Mouse (Mus musculus) right cerebral cortex, postnatal 25 days (tissue): ENCODE measurements at regions not wholly inside any gene's neighbourhood (a gene's known extent, or its start where the extent isn't known, plus 50 kb on each side); places are given as distances from the start of the nearest gene placed in this dataset.

ENCODE experiments used
- DNase-seq: peaks from one replicate; pipeline ENCODE4 v3.0.0; 2022

GRCm38 (mm10) chr11:19774010-19774409, 150.2 kb upstream of the Spred2 start:
- no peak for DNase-seq

GRCm38 (mm10) chr11:19775741-19776140, 148.4 kb upstream of the Spred2 start:
- no peak for DNase-seq

DNA sequence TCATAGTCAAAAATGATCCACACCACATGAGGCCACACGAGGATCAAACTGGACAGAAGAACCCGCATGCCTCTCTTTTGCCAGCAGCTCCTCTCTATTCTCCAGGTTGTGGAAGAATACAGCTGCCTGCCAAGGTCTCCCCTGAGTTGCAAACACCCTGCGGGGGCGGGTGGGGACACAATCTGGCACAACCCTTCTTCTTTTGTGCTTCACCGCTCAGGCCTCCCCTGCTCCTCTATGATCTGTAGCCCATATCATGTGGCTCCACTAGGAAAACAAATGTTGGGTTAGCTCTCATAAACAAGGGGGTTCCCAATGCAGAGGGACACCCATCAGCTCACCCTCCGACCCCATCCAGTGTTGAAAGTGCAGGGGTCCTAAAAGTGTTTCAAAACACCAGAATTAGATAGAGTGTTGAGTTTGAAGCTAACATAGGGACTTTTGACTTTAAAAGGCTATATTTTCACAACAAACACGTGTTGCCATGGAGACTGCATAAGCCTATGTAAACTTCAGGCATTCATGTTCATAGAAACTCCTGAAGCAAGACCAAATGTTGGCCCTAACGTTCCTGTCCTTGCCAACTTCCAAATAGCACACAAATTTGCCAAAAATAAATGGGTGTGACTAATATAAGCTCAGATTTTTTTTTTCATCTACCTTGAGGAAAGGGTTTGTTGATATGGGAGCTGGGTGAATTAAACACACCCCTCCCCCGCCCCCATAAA, 147.5 kb upstream of the Spred2 start:
- DNase-seq, result no peak

DNA sequence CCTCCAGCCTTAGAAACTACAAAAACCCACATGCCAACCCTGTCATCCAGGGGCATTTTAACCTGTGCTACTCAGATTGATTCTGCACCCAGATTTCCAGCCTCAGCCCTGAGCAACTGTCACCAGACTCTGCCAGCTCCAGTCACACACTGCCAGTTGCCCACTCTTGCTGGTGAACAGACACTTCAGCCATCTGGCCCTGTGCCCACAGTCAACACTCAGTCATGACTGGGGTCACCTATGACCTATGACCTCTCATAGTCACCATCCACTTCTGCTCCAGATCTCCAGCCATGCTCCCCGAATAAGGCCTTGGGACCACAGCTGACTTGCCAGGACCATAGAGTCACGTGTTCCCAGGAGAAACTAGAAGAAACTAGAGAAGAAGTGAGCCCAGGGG, 146.0 kb upstream of the Spred2 start:
- DNase-seq, result no peak

- no peak for DNase-seq
Observed at GRCm38 (mm10) chr11:19785110-19785509, 139.1 kb upstream of the Spred2 start.

GRCm38 (mm10) chr11:19796950-19797670, 127.1 kb upstream of the Spred2 start:
- no peak for DNase-seq

GRCm38 (mm10) chr11:19809359-19809758, 114.8 kb upstream of the Spred2 start:
- DNase-seq, result no peak

- no peak for DNase-seq
Observed at GRCm38 (mm10) chr11:19811271-19811991, 112.7 kb upstream of the Spred2 start.

DNA sequence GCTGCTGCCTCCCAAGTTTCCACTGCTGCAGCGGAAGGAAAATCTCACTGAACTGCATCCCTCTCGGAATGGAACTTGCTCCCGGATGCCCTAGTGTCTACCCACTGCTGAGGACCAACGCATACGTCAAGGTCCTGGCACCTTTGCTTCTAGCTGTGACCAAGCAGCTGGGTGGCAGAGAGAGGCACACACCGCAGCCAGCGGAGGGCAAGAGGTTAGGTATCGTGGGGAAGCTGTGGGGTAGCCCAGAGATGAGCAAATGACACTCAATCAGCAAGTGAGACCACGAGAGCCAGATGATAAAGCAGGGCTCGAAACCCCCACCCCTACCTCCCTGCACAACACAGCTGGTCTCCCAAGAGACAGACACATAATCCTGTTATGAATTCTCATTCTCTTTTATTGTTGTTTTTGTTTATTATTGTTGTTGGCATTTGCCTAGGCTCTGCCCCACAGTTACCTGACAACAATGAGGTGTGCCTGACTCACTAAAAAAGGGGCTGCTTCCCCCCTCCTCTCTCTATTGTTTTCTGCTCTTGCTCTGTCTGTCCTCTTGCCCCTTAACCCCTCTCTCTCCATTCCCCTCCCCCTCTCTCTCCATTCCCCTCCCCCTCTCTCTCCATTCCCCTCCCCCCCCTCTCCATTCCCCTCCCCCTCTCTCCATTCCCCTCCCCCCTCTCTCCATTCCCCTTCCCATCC, 112.0 kb upstream of the Spred2 start:
- no peak for DNase-seq

GRCm38 (mm10) chr11:19813549-19813948, 110.6 kb upstream of the Spred2 start:
- no peak for DNase-seq

GRCm38 (mm10) chr11:19822991-19823390, 101.2 kb upstream of the Spred2 start:
- DNase-seq, result no peak

- DNase-seq, result no peak
Observed at GRCm38 (mm10) chr11:19823461-19823895, 100.7 kb upstream of the Spred2 start.

DNA sequence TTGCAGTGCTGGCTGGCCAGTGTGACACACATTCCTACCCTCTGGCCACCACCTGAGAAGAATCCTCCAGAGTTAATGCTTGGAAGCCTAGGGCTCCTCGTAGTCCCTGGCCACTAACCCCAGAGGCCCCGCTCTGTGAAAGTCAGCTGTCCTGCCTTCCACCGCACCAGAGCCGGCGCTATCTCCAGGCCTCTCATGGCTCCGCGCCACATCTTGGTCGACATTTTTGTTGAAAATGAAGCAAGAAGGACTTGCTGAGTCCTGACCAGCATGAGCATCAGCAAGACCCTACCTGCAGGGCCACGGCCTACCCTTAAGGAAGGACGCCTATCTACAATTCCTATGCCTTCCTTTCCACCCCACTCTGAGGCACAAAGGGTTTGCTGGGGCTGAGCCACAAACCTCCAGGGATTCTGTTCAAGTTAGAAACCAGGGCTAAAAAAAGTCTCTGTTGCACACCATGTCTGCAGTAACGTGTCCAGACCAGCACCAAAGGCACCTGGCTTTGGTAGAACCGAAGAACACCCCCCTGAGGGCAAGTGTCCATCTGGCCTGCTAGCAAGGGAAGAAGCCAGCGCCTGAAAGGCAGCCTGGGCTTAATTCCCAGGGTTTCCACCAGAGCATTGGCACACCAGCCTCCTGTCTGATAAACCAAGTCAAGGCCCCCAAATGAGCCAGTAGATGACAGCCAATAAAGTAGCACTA, 97.5 kb upstream of the Spred2 start:
- no peak for DNase-seq

GRCm38 (mm10) chr11:19827996-19828395, 96.2 kb upstream of the Spred2 start:
- no peak for DNase-seq

GRCm38 (mm10) chr11:19828959-19829401, 95.2 kb upstream of the Spred2 start:
- no peak for DNase-seq

DNA sequence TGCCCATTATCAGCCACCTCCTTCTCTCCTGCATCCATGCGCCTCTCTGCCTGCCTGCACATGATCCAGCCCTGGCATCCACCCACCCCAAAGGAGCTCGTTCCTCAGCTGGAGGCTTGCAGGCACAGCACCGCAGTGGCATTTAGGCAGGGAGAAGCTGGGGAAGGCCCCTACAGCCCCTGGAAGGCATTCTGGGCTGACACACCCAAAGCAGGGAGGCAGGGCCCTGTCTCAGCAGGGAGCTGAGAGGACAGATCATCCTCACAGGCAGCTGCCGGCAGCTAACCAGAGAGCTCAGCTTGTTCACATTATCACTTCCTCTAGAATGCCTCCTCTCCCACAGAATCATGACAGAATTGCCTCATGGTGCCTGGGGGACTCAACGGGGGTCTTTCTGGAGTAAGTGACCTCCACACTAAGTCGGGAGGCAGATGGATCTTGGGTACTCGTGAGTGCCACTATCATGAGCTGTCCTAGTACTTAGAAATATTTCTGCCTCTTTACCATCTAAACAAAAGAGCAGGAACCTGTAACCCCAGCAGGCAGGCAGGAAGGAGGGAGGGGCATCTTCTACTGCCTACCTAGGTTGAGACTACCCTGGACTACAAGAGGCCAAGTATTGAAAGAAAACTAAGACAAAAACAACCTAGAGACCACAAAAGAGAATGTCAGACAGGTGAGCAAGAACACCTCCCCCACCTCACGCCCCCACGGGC, 94.5 kb upstream of the Spred2 start:
- no peak for DNase-seq

- peak; percentile 78 for DNase-seq
Observed at GRCm38 (mm10) chr11:19830280-19831062, 93.7 kb upstream of the Spred2 start.

- no peak for DNase-seq
Observed at GRCm38 (mm10) chr11:19834561-19834960, 89.6 kb upstream of the Spred2 start.

- peak; percentile 77 for DNase-seq
Observed at GRCm38 (mm10) chr11:19835221-19835745, 88.9 kb upstream of the Spred2 start.

DNA sequence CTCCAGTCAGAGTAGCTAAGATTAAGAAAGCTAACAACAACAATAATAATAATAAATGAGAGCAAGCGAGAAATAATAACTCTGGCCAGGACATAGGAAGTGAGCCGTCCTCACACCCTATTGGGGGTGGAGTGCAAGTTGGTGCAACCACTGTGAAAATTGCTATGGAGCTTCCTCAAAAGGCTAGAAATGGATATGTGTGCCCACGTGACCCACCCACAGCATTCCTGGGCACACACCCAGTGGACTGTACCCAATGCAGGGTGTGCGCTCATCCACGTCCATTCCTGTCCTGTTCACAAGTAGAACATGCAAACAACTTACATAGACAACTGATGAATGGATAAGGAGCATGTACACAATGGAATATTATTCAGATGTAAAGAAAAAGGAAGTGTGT, 85.2 kb upstream of the Spred2 start:
- no peak for DNase-seq

GRCm38 (mm10) chr11:19843084-19843483, 81.1 kb upstream of the Spred2 start:
- no peak for DNase-seq
